ENCODE assay signal across 8 mouse cellular contexts in the genomic region with DNA sequence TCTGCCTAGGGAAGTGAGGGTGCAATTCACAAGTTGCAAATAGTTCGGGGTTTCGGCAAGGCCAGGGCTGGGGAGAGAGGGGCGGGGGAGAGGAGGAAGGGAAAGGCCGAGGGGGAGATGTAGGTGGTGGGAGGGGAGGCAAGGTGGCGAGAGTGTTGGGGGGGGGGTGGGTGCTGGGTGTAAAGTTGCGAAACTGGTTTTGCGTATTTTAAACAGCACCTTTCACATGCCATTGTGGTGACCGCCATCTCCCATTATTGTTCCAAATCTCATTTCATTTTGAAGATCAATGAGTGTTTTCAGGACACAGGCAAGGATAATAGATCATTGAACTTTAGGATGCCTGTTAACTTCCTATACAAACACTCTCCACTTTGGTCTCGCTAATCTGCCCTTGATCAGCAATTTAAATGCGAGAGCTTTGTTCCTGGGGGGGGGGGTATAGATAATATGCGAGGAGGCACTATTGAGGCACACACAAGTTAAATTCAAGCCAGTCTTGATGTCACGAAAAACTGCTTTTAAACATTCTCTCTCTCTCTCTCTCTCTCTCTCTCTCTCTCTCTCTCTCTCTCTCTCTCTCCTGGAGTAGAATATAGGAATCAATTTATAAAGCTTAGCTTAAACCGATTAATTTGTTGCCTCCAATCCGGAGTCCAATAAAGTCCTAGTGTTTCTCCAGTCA. TPM values are rescaled to one million over a fixed set of nuclear protein-coding genes. Genes with fewer than 3 reads are reported as not detected.
DNase-seq lines count a peak whose midpoint lies in the region; ATAC-seq and TF ChIP-seq lines count a peak whose summit lies in the region.

No protein-coding gene starts in this region.

- peak overlapping the region; percentile 95 for H3K4me3 ChIP-seq in lung, embryonic 15.5 days
- peak overlapping the region; percentile 90 for H3K4me3 ChIP-seq in embryonic facial prominence, embryonic 14.5 days (ENCODE audit: low read depth, low read length)
- H3K4me3 ChIP-seq in limb, embryonic 15.5 days, result peak overlapping the region; percentile 79
- H3K4me3 ChIP-seq in small intestine, adult 2 months (ENCODE audit: low read depth, low read length), result peak overlapping the region; percentile 73

- H3K4me1 ChIP-seq in lung, embryonic 15.5 days, result peaks cover 44% of the 10 kb centered on the region
- H3K4me1 ChIP-seq in embryonic facial prominence, embryonic 14.5 days (ENCODE audit: control insufficient read depth, insufficient read depth, low read length), result peaks cover 20% of the 10 kb centered on the region; the same call in 1 of the 2 replicates
- peaks cover 41% of the 10 kb centered on the region for H3K4me1 ChIP-seq in limb, embryonic 15.5 days
- H3K4me1 ChIP-seq in small intestine, adult 2 months (ENCODE audit: control insufficient read depth, insufficient read depth, insufficient read length, low read length), result peaks cover 5% of the 10 kb centered on the region; the same call in 1 of the 2 replicates

- ATAC-seq in lung, embryonic 15.5 days (ENCODE audit: borderline replicate concordance, extremely low read depth, low FRiP score, low TSS enrichment), result no peak
- ATAC-seq in embryonic facial prominence, embryonic 14.5 days (ENCODE audit: low read depth), result no peak
- no peak for ATAC-seq in limb, embryonic 15.5 days (ENCODE audit: insufficient number of reproducible peaks, low FRiP score, low TSS enrichment, low read depth)

- WGBS in lung, embryonic 15.5 days, result under 1% methylated on average over 14 of the region's 14 CpGs
- 1% methylated on average over 14 of the region's 14 CpGs for WGBS in embryonic facial prominence, embryonic 14.5 days
- WGBS in limb, embryonic 15.5 days, result under 1% methylated on average over 14 of the region's 14 CpGs
- 0% methylated on average over 14 of the region's 14 CpGs for WGBS in small intestine, adult 2 months

- H3K27me3 ChIP-seq in lung, embryonic 15.5 days, result no peaks in the 10 kb centered on the region
- H3K27me3 ChIP-seq in embryonic facial prominence, embryonic 14.5 days (replicated peaks; ENCODE audit: control insufficient read depth, insufficient read depth, low read length), result no peaks in the 10 kb centered on the region
- H3K27me3 ChIP-seq in limb, embryonic 15.5 days, result no peaks in the 10 kb centered on the region
- no peaks in the 10 kb centered on the region for H3K27me3 ChIP-seq in small intestine, adult 2 months (ENCODE audit: control insufficient read depth, insufficient read depth, low read length)

- peak overlapping the region; percentile 87 for H3K4me2 ChIP-seq in lung, embryonic 15.5 days
- H3K4me2 ChIP-seq in embryonic facial prominence, embryonic 14.5 days (ENCODE audit: low read depth, low read length), result peak overlapping the region; percentile 96
- H3K4me2 ChIP-seq in limb, embryonic 15.5 days, result peak overlapping the region; percentile 91

- H3K27ac ChIP-seq in lung, embryonic 15.5 days, result peak overlapping the region; percentile 100
- H3K27ac ChIP-seq in embryonic facial prominence, embryonic 14.5 days (replicated peaks; ENCODE audit: low read depth, low read length), result peak overlapping the region; percentile 99
- H3K27ac ChIP-seq in limb, embryonic 15.5 days, result peak overlapping the region; percentile 99
- peak overlapping the region; percentile 23; the same call in 1 of the 2 replicates for H3K27ac ChIP-seq in small intestine, adult 2 months (ENCODE audit: insufficient read depth, low read depth, low read length)

- no peaks in the 10 kb centered on the region for H3K9me3 ChIP-seq in lung, embryonic 15.5 days
- H3K9me3 ChIP-seq in embryonic facial prominence, embryonic 14.5 days (ENCODE audit: control insufficient read depth, low read length), result no peaks in the 10 kb centered on the region
- no peaks in the 10 kb centered on the region for H3K9me3 ChIP-seq in limb, embryonic 15.5 days

- no peak for TF ChIP-seq POLR2A in small intestine, adult 2 months (IDR thresholded peaks at IDR 0.05; ENCODE audit: low read depth, low read length)

- no peak for DNase-seq in lung, postnatal 4 days
- no peak for DNase-seq in embryonic facial prominence, embryonic 14.5 days (ENCODE audit: low spot score)
- DNase-seq in right cerebral cortex, adult 18-20 months, result no peak
- DNase-seq in MN1 (ENCODE audit: low spot score), result no peak
- DNase-seq in frontal cortex, postnatal 14 days (ENCODE audit: low spot score in 2 of 2), result no peak

- TF ChIP-seq CTCF in small intestine, adult 2 months (IDR thresholded peaks at IDR 0.05; ENCODE audit: extremely low read depth, insufficient read length, insufficient replicate concordance, low read depth, low read length), result no peak

- H3K9ac ChIP-seq in lung, embryonic 15.5 days, result peak overlapping the region; percentile 95
- H3K9ac ChIP-seq in embryonic facial prominence, embryonic 14.5 days (ENCODE audit: low read depth, low read length), result peak overlapping the region; percentile 97
- H3K9ac ChIP-seq in limb, embryonic 15.5 days, result peak overlapping the region; percentile 93

- H3K36me3 ChIP-seq in lung, embryonic 15.5 days, result peaks cover 5% of the 10 kb centered on the region; the same call in 1 of the 2 replicates
- H3K36me3 ChIP-seq in embryonic facial prominence, embryonic 14.5 days (ENCODE audit: control insufficient read depth, insufficient read depth, low read length), result peaks cover 13% of the 10 kb centered on the region
- peaks cover 3% of the 10 kb centered on the region; the same call in 1 of the 2 replicates for H3K36me3 ChIP-seq in limb, embryonic 15.5 days
- no peaks in the 10 kb centered on the region for H3K36me3 ChIP-seq in small intestine, adult 2 months (ENCODE audit: control insufficient read depth, insufficient read depth, low read length)

RNA-seq across cellular contexts. Expression of a gene that starts 2.3 kb away (rescaled TPM):
- polyA plus RNA-seq in lung, embryonic 15.5 days (2015; fragmentation: Nextera tagmentation; extraction: Ambion mirVana), result 60.7 and 61.7 TPM in 2 replicates
- 83.6 and 84.2 TPM in 2 replicates for polyA plus RNA-seq in embryonic facial prominence, embryonic 14.5 days (2014; fragmentation: Nextera tagmentation; extraction: Ambion mirVana)
- 68.1 and 97.7 TPM in 2 replicates for polyA plus RNA-seq in limb, embryonic 15.5 days (2015; fragmentation: Nextera tagmentation; extraction: Ambion mirVana)
- polyA plus RNA-seq in small intestine, adult 2 months (2012; rRNA removed), result 23.8 and 27.6 TPM in 2 replicates

Comparison
In these comparisons a context has a peak if more than half of its experiments do, and no peak if none do; other contexts are left out.
1. H3K27ac ChIP-seq: peak in every context shown above with its lines; median percentile 100 in lung, embryonic 15.5 days; 99 in embryonic facial prominence, embryonic 14.5 days; 99 in limb, embryonic 15.5 days; 23 in small intestine, adult 2 months.